Mouse (Mus musculus): ENCODE results near the gene Ung. TPM values are rescaled to one million over a fixed set of nuclear protein-coding genes. Genes with fewer than 3 reads are reported as not detected.

Gene Ung
- total RNA-seq (2015; ENCODE audit: low replicate concordance) = 1.9 and 2.1 TPM in 2 replicates
- total RNA-seq (2017; ENCODE audit: low replicate concordance) = 0.68 and 4.7 TPM in 2 replicates

GRCm38 (mm10) chr5:114130211-114130605 lies at the start of gene Ung:
Gene Ung, plus strand, starts transcription at chr5:114130386.
- ATAC-seq (replicated peaks; ENCODE audit: low FRiP score, poor library complexity, severe bottlenecking) = no peak

DNA sequence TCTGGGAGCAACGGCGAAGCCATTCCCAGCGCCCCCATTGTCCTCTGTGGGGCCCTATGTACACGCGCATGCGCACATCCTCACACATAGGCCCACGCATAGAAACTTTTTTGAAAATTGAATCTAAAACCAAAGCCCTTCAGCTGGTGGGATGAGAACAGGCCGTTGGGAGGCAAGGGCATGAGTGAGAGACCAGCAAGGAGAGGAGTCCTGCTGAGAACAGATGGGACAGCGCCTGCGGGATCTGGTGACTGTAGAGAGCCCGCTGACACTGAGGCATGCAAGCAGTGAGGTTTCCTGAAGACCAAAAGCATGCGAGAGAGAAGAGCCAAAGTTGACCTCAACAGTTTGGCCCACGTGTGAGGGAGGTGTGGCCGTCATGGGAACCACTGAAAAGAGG lies 44.7 kb upstream of the Ung start:
- no peak for ATAC-seq (replicated peaks; ENCODE audit: low FRiP score, poor library complexity, severe bottlenecking)

- ATAC-seq (replicated peaks; ENCODE audit: low FRiP score, poor library complexity, severe bottlenecking) = no peak
Observed at GRCm38 (mm10) chr5:114087875-114088480, 42.2 kb upstream of the Ung start.

- no peak for ATAC-seq (replicated peaks; ENCODE audit: low FRiP score, poor library complexity, severe bottlenecking)
Observed at GRCm38 (mm10) chr5:114090421-114091013, 39.7 kb upstream of the Ung start.

- ATAC-seq (replicated peaks; ENCODE audit: low FRiP score, poor library complexity, severe bottlenecking) = no peak
Observed at GRCm38 (mm10) chr5:114091057-114091807, 39.0 kb upstream of the Ung start, which contains the start of gene Svop. Gene Svop, minus strand, starts transcription at chr5:114091570.

- no peak for ATAC-seq (replicated peaks; ENCODE audit: low FRiP score, poor library complexity, severe bottlenecking)
Observed at GRCm38 (mm10) chr5:114099709-114100389, 30.3 kb upstream of the Ung start.

DNA sequence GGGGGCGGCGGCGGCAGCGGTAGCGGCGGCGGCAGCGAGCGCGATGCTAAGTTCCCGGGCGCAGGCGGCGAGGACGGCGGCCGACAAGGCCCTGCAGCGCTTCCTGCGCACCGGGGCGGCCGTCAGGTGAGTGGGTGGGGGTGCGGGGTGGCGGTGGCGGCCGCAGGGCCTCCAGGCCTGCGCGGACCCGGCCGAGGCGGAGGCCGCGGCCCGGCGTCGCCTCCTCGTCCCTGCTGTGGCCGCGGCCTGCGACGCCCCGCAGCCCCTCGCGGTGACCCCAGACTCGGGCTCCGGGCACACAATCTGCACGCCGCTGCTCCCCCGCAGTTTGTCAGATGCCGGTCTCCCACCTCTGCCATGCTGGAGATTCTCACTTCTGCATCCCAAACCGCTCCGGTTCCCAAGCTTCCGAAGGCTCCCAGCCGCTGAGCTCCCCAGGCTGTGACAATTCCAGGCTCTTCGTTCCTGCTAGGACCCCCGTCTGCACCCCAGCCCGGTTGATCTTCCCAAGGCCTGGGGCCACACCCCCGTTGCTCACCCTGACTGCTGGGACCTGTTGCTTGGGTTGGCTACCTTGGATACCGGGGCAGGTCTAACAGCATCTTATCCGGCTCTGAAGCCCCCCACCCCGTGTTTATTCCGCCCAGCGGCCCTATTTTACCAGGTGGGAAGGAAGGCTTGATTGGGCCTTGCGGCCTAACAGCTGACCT lies 29.6 kb upstream of the Ung start:
- no peak for ATAC-seq (replicated peaks; ENCODE audit: low FRiP score, poor library complexity, severe bottlenecking)

- ATAC-seq (replicated peaks; ENCODE audit: low FRiP score, poor library complexity, severe bottlenecking) = no peak
Observed at GRCm38 (mm10) chr5:114101873-114102272, 28.3 kb upstream of the Ung start.

DNA sequence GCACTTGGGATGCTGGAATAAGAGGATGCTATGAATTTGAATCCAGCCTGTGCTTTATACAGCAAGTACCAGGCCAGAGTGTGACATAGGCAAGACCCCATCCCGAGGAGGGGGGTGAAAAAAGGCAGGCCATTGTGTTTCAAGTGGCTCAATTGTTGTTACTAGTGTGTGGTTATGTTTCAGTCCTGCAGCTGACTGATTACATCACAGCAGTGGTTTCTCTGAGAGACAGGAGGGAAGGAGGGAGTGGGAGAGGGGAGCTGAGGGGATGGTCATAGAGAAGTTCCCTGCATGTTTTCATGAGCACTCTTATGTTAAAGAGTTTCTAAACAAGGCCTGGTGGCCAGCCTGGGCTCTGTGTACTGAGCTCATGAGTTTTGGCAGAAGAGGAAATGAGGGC lies 27.4 kb upstream of the Ung start:
- no peak for ATAC-seq (replicated peaks; ENCODE audit: low FRiP score, poor library complexity, severe bottlenecking)

DNA sequence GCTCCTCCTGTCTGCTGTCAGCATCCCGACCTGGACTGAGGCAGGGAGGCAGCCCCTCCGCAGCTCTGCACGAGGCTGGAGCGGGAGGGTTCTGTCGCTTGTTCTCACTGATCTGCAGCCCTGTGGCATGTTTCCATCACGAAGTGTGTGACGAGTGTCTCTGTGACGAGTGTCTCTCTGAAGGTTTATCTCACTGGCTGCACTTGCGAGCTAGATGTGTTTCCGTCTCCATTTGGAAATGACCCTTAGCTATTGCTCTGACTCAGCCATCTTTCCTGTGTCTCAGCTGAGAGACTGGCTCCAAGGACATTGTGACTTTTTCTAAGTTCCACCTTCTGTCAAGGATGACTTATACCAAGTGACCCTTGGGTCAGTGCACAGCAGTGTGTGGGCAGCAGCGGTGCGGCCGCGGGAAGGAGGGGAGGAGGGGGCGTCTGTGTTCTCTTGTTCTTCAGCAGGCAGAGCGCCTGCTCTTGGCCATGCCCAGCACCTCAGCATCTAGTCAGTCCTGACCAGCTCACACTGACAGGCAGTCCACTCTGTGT lies 23.7 kb upstream of the Ung start:
- no peak for ATAC-seq (replicated peaks; ENCODE audit: low FRiP score, poor library complexity, severe bottlenecking)

GRCm38 (mm10) chr5:114113334-114113733 lies 16.9 kb upstream of the Ung start:
- no peak for ATAC-seq (replicated peaks; ENCODE audit: low FRiP score, poor library complexity, severe bottlenecking)

- no peak for ATAC-seq (replicated peaks; ENCODE audit: low FRiP score, poor library complexity, severe bottlenecking)
Observed at GRCm38 (mm10) chr5:114115030-114115429, 15.2 kb upstream of the Ung start.

GRCm38 (mm10) chr5:114116586-114116985 lies 13.6 kb upstream of the Ung start:
- ATAC-seq (replicated peaks; ENCODE audit: low FRiP score, poor library complexity, severe bottlenecking) = no peak

- ATAC-seq (replicated peaks; ENCODE audit: low FRiP score, poor library complexity, severe bottlenecking) = no peak
Observed at GRCm38 (mm10) chr5:114119806-114120205, 10.4 kb upstream of the Ung start.

DNA sequence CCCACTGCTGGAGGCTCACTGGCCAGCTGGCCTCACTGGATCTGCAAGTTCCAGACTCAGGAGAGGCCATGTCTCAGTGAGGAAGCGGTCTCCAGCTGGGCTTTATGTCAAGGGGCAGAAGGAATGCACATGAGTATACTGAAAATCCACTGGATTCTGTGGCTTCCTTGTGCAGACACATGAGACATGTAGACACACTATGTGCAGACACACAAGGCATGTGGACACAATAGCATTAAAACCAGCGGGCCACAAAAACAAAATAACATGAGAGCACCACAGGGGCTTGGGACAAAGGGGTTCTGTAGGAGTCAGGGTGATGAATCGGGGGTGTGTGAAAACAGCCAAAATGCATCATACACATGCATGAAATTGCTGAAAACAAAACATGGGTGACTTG lies 4.2 kb upstream of the Ung start:
- no peak for ATAC-seq (replicated peaks; ENCODE audit: low FRiP score, poor library complexity, severe bottlenecking)

DNA sequence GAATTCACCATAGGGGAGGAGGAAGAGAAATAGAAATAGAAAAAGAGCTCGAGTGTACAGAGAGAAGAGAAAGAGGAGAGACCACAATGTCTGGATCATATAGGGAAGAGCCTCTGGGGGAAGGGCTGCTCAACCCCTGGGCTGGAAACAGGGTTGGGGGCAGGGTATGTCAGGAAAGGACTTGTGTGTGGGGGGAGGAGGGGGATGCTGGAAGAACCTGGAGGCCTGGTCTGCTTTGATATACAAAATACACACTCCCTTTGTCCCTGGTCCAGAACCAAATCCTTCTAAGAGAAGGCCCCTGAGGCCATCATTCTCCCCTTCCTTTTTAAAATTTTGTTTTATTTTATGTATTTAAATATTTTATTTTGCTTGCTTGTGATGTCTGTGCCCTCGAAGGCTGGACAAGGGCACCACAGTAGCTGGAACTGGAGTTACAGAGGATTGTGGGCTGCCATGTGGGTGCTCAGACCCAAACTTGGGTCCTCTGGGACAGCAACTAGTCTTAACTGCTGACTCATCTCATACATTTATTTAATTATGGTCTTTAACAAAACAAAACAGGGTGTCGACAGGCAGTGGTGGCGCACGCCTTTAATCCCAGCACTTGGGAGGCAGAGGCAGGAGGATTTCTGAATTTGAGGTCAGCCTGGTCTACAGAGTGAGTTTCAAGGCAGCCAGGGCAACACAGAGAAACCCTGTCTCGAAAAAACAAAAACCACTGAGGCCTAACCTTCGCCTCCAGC lies 3.5 kb upstream of the Ung start:
- ATAC-seq (replicated peaks; ENCODE audit: low FRiP score, poor library complexity, severe bottlenecking) = no peak

DNA sequence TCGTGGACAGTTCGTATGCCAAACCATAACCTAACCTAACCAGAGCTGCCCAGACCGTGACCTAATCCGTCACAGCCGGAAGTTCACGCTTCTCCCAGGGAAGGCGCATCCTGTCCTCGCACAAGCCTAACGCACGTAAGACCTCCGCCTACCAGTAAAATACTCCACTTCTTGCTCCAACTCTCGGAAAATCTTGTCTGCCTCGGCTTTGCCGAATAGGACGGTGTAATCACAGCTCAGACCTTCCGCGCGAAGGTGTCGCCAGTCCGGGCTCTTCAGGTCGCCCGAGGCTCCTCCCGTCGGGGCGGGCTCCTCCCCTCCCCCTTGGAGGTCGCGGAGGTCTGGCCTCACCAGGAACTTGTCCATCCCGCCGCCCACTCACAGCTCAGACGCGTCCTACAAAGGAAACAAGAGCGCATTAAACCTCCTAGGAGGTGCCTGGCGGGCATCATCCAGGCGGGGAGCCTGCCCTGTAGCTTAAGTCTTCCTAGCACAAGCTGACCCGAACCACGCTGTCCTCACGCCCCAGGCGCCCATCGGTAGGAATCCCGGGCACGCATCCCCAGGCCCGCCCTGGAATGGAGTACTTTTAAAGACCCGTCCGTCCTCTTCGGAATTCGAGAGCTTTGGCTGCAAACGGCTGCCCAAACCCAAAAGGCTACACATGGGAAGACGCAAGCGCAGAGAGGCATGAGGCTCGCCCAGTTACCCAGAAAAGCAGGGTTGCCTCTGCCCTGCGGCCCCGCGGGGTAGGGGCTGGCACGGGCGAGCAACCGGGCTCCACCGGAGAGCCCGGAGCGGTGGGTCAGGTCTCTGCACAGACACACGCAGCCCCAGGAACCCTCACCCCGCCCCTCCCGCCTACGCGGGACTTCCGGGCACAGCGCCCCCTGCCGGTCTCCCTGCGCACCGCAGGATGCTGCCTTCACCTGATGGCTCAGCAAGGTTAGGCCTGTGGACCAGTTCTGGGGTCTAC lies 2.5 kb upstream of the Ung start, which contains the start of gene Alkbh2:
Gene Alkbh2, minus strand, starts transcription at position 845 of the 976 bp plus-strand sequence.
- peak; percentile 52 for ATAC-seq (replicated peaks; ENCODE audit: low FRiP score, poor library complexity, severe bottlenecking)

Data from erythroblast, adult 5-6 weeks (primary cell).